Mouse (Mus musculus): ENCODE measurements around the gene 4933415A04Rik. TPM values are rescaled to one million over a fixed set of nuclear protein-coding genes. Genes with fewer than 3 reads are reported as not detected.
A peak's percentile ranks its signal among the peaks of the same experiment; 100 is the strongest.

Gene 4933415A04Rik
- polyA plus RNA-seq, 1 experiment from 2014 or later: 3.4 TPM

- no peak overlapping the region for H3K9ac ChIP-seq (ENCODE audit: low read length)
- H3K27ac ChIP-seq (ENCODE audit: low read length): no peak overlapping the region
- no peak overlapping the region for H3K4me2 ChIP-seq (ENCODE audit: low read depth, low read length)
- H3K27me3 ChIP-seq (ENCODE audit: control insufficient read depth, insufficient read depth, low read length): no peaks in the 10 kb centered on the region
- H3K9me3 ChIP-seq (replicated peaks; ENCODE audit: control insufficient read depth, low read length): no peaks in the 10 kb centered on the region
- 0 out of 2 replicates have a peak, but pooled peaks cover 4% of the 10 kb centered on the region for H3K36me3 ChIP-seq (ENCODE audit: control insufficient read depth, insufficient read depth, low read length)
- no peak for ATAC-seq (ENCODE audit: insufficient read depth, low FRiP score)
- no peak overlapping the region for H3K4me3 ChIP-seq (replicated peaks; ENCODE audit: low read length)
- WGBS: 91% methylated on average over 22 of the region's 22 CpGs
- no peaks in the 10 kb centered on the region for H3K4me1 ChIP-seq (ENCODE audit: control insufficient read depth, insufficient read depth, low read length)
Observed at GRCm38 (mm10) chr11:43585211-43586005, 1.4 kb upstream of the 4933415A04Rik start.

GRCm38 (mm10) chr11:43589530-43590072, 2.8 kb downstream of the 4933415A04Rik start:
- Histone ChIP-seq H3K9ac (ENCODE audit: low read length) (no peak overlapping the region), H3K4me2 (ENCODE audit: low read depth, low read length) (no peak overlapping the region), H3K27ac (ENCODE audit: low read length) (no peak overlapping the region), H3K27me3 (ENCODE audit: control insufficient read depth, insufficient read depth, low read length) (no peaks in the 10 kb centered on the region), H3K36me3 (ENCODE audit: control insufficient read depth, insufficient read depth, low read length) (0 out of 2 replicates have a peak, but pooled peaks cover 4% of the 10 kb centered on the region), H3K9me3 (replicated peaks; ENCODE audit: control insufficient read depth, low read length) (no peaks in the 10 kb centered on the region), H3K4me1 (ENCODE audit: control insufficient read depth, insufficient read depth, low read length) (no peaks in the 10 kb centered on the region), H3K4me3 (replicated peaks; ENCODE audit: low read length) (no peak overlapping the region)
- no peak for ATAC-seq (ENCODE audit: insufficient read depth, low FRiP score)
- WGBS: 50% methylated on average over 6 of the region's 6 CpGs

GRCm38 (mm10) chr11:43601440-43601839, 14.6 kb downstream of the 4933415A04Rik start, which contains the start of gene Fabp6:
Gene Fabp6 (minus strand): TSS chr11:43601540.
- Histone ChIP-seq H3K4me1 (ENCODE audit: control insufficient read depth, insufficient read depth, low read length) (no peaks in the 10 kb centered on the region), H3K9me3 (replicated peaks; ENCODE audit: control insufficient read depth, low read length) (no peaks in the 10 kb centered on the region), H3K9ac (ENCODE audit: low read length) (no peak within 1 kb of the TSS), H3K27me3 (ENCODE audit: control insufficient read depth, insufficient read depth, low read length) (no peaks in the 10 kb centered on the region), H3K36me3 (ENCODE audit: control insufficient read depth, insufficient read depth, low read length) (no peaks in the 10 kb centered on the region), H3K4me3 (replicated peaks; ENCODE audit: low read length) (no peak within 1 kb of the TSS), H3K4me2 (ENCODE audit: low read depth, low read length) (no peak within 1 kb of the TSS), H3K27ac (ENCODE audit: low read length) (no peak within 1 kb of the TSS)
- WGBS: 86% methylated on average over 5 of the region's 5 CpGs
- no peak for ATAC-seq (ENCODE audit: insufficient read depth, low FRiP score)

GRCm38 (mm10) chr11:43604207-43604606, 17.4 kb downstream of the 4933415A04Rik start:
- Histone ChIP-seq H3K4me3 (replicated peaks; ENCODE audit: low read length) (no peak overlapping the region), H3K4me2 (ENCODE audit: low read depth, low read length) (no peak overlapping the region), H3K9ac (ENCODE audit: low read length) (no peak overlapping the region), H3K36me3 (ENCODE audit: control insufficient read depth, insufficient read depth, low read length) (no peaks in the 10 kb centered on the region), H3K4me1 (ENCODE audit: control insufficient read depth, insufficient read depth, low read length) (no peaks in the 10 kb centered on the region), H3K27ac (ENCODE audit: low read length) (no peak overlapping the region), H3K27me3 (ENCODE audit: control insufficient read depth, insufficient read depth, low read length) (no peaks in the 10 kb centered on the region), H3K9me3 (replicated peaks; ENCODE audit: control insufficient read depth, low read length) (no peaks in the 10 kb centered on the region)
- 82% methylated on average over 2 of the region's 2 CpGs for WGBS
- no peak for ATAC-seq (ENCODE audit: insufficient read depth, low FRiP score)

GRCm38 (mm10) chr11:43604891-43605290, 18.1 kb downstream of the 4933415A04Rik start:
- Histone ChIP-seq H3K27me3 (ENCODE audit: control insufficient read depth, insufficient read depth, low read length) (no peaks in the 10 kb centered on the region), H3K9ac (ENCODE audit: low read length) (no peak overlapping the region), H3K4me3 (replicated peaks; ENCODE audit: low read length) (no peak overlapping the region), H3K9me3 (replicated peaks; ENCODE audit: control insufficient read depth, low read length) (no peaks in the 10 kb centered on the region), H3K4me1 (ENCODE audit: control insufficient read depth, insufficient read depth, low read length) (no peaks in the 10 kb centered on the region), H3K4me2 (ENCODE audit: low read depth, low read length) (no peak overlapping the region), H3K36me3 (ENCODE audit: control insufficient read depth, insufficient read depth, low read length) (no peaks in the 10 kb centered on the region), H3K27ac (ENCODE audit: low read length) (no peak overlapping the region)
- no peak for ATAC-seq (ENCODE audit: insufficient read depth, low FRiP score)
- WGBS: 83% methylated on average over 6 of the region's 6 CpGs

- no peak overlapping the region for H3K4me3 ChIP-seq (replicated peaks; ENCODE audit: low read length)
- no peak for ATAC-seq (ENCODE audit: insufficient read depth, low FRiP score)
- no peaks in the 10 kb centered on the region for H3K4me1 ChIP-seq (ENCODE audit: control insufficient read depth, insufficient read depth, low read length)
- H3K4me2 ChIP-seq (ENCODE audit: low read depth, low read length): no peak overlapping the region
- no peak overlapping the region for H3K27ac ChIP-seq (ENCODE audit: low read length)
- H3K9ac ChIP-seq (ENCODE audit: low read length): no peak overlapping the region
- WGBS: 71% methylated on average over 6 of the region's 6 CpGs
- no peaks in the 10 kb centered on the region for H3K27me3 ChIP-seq (ENCODE audit: control insufficient read depth, insufficient read depth, low read length)
- no peaks in the 10 kb centered on the region for H3K9me3 ChIP-seq (replicated peaks; ENCODE audit: control insufficient read depth, low read length)
- H3K36me3 ChIP-seq (ENCODE audit: control insufficient read depth, insufficient read depth, low read length): no peaks in the 10 kb centered on the region
Observed at GRCm38 (mm10) chr11:43605859-43606258, 19.0 kb downstream of the 4933415A04Rik start.

- no peak overlapping the region for H3K27ac ChIP-seq (ENCODE audit: low read length)
- H3K4me3 ChIP-seq (replicated peaks; ENCODE audit: low read length): no peak overlapping the region
- ATAC-seq (ENCODE audit: insufficient read depth, low FRiP score): no peak
- WGBS: 80% methylated on average over 3 of the region's 3 CpGs
- peaks cover 3% of the 10 kb centered on the region; the same call in 1 of the 2 replicates for H3K4me1 ChIP-seq (ENCODE audit: control insufficient read depth, insufficient read depth, low read length)
- H3K27me3 ChIP-seq (ENCODE audit: control insufficient read depth, insufficient read depth, low read length): no peaks in the 10 kb centered on the region
- H3K9me3 ChIP-seq (replicated peaks; ENCODE audit: control insufficient read depth, low read length): no peaks in the 10 kb centered on the region
- H3K4me2 ChIP-seq (ENCODE audit: low read depth, low read length): no peak overlapping the region
- H3K9ac ChIP-seq (ENCODE audit: low read length): no peak overlapping the region
- H3K36me3 ChIP-seq (ENCODE audit: control insufficient read depth, insufficient read depth, low read length): no peaks in the 10 kb centered on the region
Observed at GRCm38 (mm10) chr11:43608440-43608839, 21.6 kb downstream of the 4933415A04Rik start.

GRCm38 (mm10) chr11:43610006-43610661, 23.3 kb downstream of the 4933415A04Rik start:
- WGBS: 69% methylated on average over 10 of the region's 10 CpGs
- H3K4me1 ChIP-seq (ENCODE audit: control insufficient read depth, insufficient read depth, low read length): peaks cover 5% of the 10 kb centered on the region; the same call in 1 of the 2 replicates
- H3K9me3 ChIP-seq (replicated peaks; ENCODE audit: control insufficient read depth, low read length): no peaks in the 10 kb centered on the region
- ATAC-seq (ENCODE audit: insufficient read depth, low FRiP score): no peak
- H3K36me3 ChIP-seq (ENCODE audit: control insufficient read depth, insufficient read depth, low read length): no peaks in the 10 kb centered on the region
- no peak overlapping the region for H3K4me3 ChIP-seq (replicated peaks; ENCODE audit: low read length)
- peak overlapping the region; percentile 9; the same call in 1 of the 2 replicates for H3K27ac ChIP-seq (ENCODE audit: low read length)
- no peaks in the 10 kb centered on the region for H3K27me3 ChIP-seq (ENCODE audit: control insufficient read depth, insufficient read depth, low read length)
- no peak overlapping the region for H3K4me2 ChIP-seq (ENCODE audit: low read depth, low read length)
- H3K9ac ChIP-seq (ENCODE audit: low read length): no peak overlapping the region

GRCm38 (mm10) chr11:43610662-43611033, 23.8 kb downstream of the 4933415A04Rik start:
- no peak overlapping the region for H3K4me2 ChIP-seq (ENCODE audit: low read depth, low read length)
- peaks cover 5% of the 10 kb centered on the region; the same call in 1 of the 2 replicates for H3K4me1 ChIP-seq (ENCODE audit: control insufficient read depth, insufficient read depth, low read length)
- H3K27me3 ChIP-seq (ENCODE audit: control insufficient read depth, insufficient read depth, low read length): no peaks in the 10 kb centered on the region
- 56% methylated on average over 5 of the region's 5 CpGs for WGBS
- H3K4me3 ChIP-seq (replicated peaks; ENCODE audit: low read length): no peak overlapping the region
- no peaks in the 10 kb centered on the region for H3K9me3 ChIP-seq (replicated peaks; ENCODE audit: control insufficient read depth, low read length)
- H3K9ac ChIP-seq (ENCODE audit: low read length): no peak overlapping the region
- H3K27ac ChIP-seq (ENCODE audit: low read length): peak overlapping the region; percentile 9; the same call in 1 of the 2 replicates
- no peaks in the 10 kb centered on the region for H3K36me3 ChIP-seq (ENCODE audit: control insufficient read depth, insufficient read depth, low read length)
- ATAC-seq (ENCODE audit: insufficient read depth, low FRiP score): peak; percentile 41; the same call in 1 of the 2 replicates
